Mouse (Mus musculus) splenic B cell, adult 2 months (primary cell): ENCODE measurements at regions not wholly inside any gene's neighbourhood (a gene's known extent, or its start where the extent isn't known, plus 50 kb on each side); places are given as distances from the start of the nearest gene placed in this dataset.

Experiments
- DNase-seq: peaks from one replicate; pipeline ENCODE4 v3.0.0-alpha.2; 2011; ENCODE audit warnings: low read depth, low spot score
- H3K27me3 ChIP-seq: 2 replicates; pipeline ENCODE4 v1.6.1; 2012; ENCODE audit warnings: mild to moderate bottlenecking, low read length, moderate library complexity, mixed read lengths; ENCODE audit not compliant: control insufficient read depth, poor library complexity, insufficient read depth, severe bottlenecking
- H3K36me3 ChIP-seq: 2 replicates; pipeline ENCODE4 v1.6.1; 2012; ENCODE audit warnings: mild to moderate bottlenecking, low read length, moderate library complexity, mixed read lengths; ENCODE audit not compliant: control insufficient read depth, poor library complexity, insufficient read depth, severe bottlenecking

DNA sequence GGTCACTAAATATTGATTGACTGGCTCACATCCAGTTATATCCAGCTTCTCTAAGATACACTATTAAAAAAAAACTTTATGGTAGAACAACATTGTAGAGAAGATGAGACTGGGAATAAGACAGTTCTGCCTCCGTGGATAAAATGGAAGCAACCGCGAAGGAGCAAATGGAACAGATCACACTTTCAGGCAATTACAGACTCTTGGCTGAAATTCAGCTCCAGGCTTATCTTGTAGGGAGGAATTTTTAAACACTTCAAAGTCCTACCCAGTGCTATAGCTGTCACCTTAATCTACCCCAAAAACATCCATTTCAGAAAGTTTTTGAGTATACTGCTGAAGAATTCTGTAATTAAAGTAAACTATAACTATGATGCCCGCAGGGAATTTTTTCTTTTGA lies 2745.2 kb upstream of the Gm7489 start:
- no peaks in the 10 kb centered on the region for H3K27me3 ChIP-seq
- DNase-seq, result no peak
- H3K36me3 ChIP-seq, result no peaks in the 10 kb centered on the region

DNA sequence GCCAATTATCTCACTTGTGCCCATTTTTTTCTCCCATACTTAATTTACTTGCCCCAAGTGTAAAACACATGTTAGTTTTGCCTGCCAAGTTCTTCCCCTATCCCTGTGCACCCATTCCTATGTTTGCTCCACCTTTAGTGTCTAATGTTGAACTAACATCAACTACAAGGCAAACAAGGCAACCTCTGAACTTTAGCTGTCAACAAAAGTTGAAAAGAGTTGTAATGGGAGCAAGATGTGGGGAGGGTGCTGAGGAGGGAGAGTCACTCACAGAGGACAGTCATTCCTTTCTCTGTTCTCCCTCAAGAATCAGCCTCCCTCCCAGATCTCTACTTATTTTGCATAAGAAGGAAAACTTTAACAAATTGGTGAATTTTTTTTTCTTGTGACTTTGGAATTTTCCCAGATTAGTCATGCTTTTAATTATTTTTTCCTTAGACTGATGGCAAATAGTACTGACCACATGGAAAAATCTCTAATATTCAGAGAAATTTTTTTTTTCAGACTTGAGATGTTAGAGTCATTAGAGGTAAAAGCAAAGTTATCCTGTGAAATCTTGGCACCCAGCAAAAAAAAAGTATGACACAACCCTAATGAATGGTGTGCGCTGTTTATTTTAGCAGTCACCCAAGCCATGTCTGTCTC lies 2710.6 kb upstream of the Gm7489 start:
- Histone ChIP-seq H3K27me3 (no peaks in the 10 kb centered on the region), H3K36me3 (no peaks in the 10 kb centered on the region)
- DNase-seq, result no peak

- H3K36me3 ChIP-seq, result no peaks in the 10 kb centered on the region
- DNase-seq, result no peak
- H3K27me3 ChIP-seq, result no peaks in the 10 kb centered on the region
These were observed 2708.2 kb upstream of the Gm7489 start for GRCm38 (mm10) chr15:51176466-51176865.

GRCm38 (mm10) chr15:51189134-51189533 lies 2695.6 kb upstream of the Gm7489 start:
- Histone ChIP-seq H3K36me3 (no peaks in the 10 kb centered on the region), H3K27me3 (no peaks in the 10 kb centered on the region)
- DNase-seq, result no peak

- H3K27me3 ChIP-seq, result no peaks in the 10 kb centered on the region
- no peak for DNase-seq
- no peaks in the 10 kb centered on the region for H3K36me3 ChIP-seq
These were observed 2687.1 kb upstream of the Gm7489 start for GRCm38 (mm10) chr15:51197466-51198158.

- Histone ChIP-seq H3K36me3 (no peaks in the 10 kb centered on the region), H3K27me3 (no peaks in the 10 kb centered on the region)
- DNase-seq, result no peak
These were observed 2681.4 kb upstream of the Gm7489 start for GRCm38 (mm10) chr15:51203351-51203750.

- H3K27me3 ChIP-seq, result no peaks in the 10 kb centered on the region
- no peaks in the 10 kb centered on the region for H3K36me3 ChIP-seq
- DNase-seq, result no peak
These were observed 2678.7 kb upstream of the Gm7489 start for GRCm38 (mm10) chr15:51206050-51206449.

DNA sequence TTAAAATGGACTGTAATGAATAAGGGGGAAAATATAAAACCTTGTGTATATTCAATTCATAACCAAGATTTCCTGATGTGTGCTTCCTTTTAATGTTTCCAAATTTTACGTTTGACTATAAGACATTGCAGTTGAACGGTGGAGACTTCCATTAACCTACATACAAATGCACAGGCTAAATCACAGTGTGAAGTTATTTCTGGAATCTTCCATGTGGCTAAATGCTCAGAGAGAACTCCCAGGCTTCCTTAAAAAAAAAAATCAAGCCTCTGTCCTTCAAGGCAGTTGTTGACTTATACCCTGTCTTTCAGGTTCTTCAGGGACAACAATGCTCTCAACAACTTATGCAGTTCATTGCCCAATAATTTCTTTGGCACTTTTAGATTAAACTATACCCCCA lies 2677.9 kb upstream of the Gm7489 start:
- DNase-seq, result no peak
- H3K36me3 ChIP-seq, result no peaks in the 10 kb centered on the region
- H3K27me3 ChIP-seq, result no peaks in the 10 kb centered on the region

DNA sequence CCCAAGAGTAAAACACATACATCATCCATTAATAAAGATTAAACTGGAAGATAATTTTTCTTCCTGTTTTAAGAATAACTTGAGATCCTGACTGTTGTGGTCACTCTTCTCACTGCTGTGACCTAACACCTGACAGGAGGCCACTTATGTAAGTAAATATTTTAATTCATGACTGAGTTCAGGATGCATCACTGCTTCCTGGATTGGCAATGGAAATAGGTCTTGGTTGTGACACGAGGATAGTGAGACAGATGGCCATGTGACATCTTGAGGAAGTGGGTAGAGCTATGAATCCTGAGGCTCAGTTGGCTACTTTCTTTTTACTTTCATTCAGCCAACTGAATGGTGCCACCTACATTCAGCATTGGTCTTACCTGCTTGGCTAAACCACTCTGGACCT lies 2649.8 kb upstream of the Gm7489 start:
- DNase-seq, result no peak
- Histone ChIP-seq H3K27me3 (no peaks in the 10 kb centered on the region), H3K36me3 (no peaks in the 10 kb centered on the region)

DNA sequence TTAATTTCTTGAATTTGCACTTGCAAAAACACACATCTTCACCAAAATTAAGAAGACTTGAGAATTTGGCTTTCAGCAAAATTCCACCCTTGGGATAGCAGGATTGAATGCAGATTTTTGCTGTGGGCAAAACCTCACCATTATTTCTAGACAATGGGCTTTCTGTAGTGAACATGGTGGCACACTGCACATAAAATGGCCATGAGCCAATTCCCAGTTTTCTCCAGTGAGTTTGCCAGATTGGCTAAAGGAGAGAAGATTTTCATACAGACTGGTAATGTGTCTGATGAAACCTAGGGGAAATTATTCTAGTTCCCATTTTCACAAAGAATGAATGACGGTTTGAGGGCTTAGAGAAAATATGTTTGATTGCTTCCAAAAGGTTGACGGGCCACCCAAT lies 2640.1 kb upstream of the Gm7489 start:
- no peaks in the 10 kb centered on the region for H3K36me3 ChIP-seq
- no peaks in the 10 kb centered on the region for H3K27me3 ChIP-seq
- DNase-seq, result no peak

DNA sequence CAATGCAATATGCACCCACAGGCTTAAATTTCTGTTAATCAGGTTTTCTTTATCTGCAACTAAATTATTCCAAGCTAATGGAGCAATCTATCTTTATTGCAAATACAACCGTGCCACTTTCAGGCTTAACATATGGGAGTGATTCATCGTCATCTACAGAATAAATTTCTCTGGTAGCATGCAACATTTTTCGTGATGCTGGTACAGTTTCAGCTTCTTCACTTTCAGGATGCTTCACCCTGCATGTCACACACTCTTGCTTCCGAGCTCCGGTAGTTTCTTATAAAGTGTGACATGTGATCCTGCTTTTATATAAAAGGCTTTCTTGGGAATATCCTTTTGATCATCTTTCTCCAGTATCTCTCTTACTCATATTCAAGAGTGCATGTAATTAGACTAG lies 2637.4 kb upstream of the Gm7489 start:
- no peak for DNase-seq
- Histone ChIP-seq H3K36me3 (no peaks in the 10 kb centered on the region), H3K27me3 (no peaks in the 10 kb centered on the region)

- H3K36me3 ChIP-seq, result no peaks in the 10 kb centered on the region
- no peak for DNase-seq
These were observed 2636.5 kb upstream of the Gm7489 start for GRCm38 (mm10) chr15:51248034-51248788.

DNA sequence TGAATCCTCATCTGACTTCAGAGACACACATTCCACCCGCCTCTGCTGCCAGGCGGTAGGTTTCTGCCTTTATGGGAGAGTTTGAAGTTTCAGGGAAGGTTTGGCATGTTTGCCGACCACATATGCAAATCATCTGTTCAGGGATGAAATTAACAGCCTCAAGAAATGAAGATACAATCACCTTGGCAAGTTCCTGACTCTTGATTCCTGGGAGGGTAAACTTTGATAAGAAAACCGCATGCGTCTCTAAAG lies 2636.0 kb upstream of the Gm7489 start:
- no peak for DNase-seq
- Histone ChIP-seq H3K36me3 (no peaks in the 10 kb centered on the region), H3K27me3 (no peaks in the 10 kb centered on the region)

More at GRCm38 (mm10) chr15:51248034-51248788, 2636.5 kb upstream of the Gm7489 start:
- no peaks in the 10 kb centered on the region for H3K27me3 ChIP-seq

- Histone ChIP-seq H3K27me3 (no peaks in the 10 kb centered on the region), H3K36me3 (no peaks in the 10 kb centered on the region)
- no peak for DNase-seq
These were observed 2630.6 kb upstream of the Gm7489 start for GRCm38 (mm10) chr15:51254143-51254542.

DNA sequence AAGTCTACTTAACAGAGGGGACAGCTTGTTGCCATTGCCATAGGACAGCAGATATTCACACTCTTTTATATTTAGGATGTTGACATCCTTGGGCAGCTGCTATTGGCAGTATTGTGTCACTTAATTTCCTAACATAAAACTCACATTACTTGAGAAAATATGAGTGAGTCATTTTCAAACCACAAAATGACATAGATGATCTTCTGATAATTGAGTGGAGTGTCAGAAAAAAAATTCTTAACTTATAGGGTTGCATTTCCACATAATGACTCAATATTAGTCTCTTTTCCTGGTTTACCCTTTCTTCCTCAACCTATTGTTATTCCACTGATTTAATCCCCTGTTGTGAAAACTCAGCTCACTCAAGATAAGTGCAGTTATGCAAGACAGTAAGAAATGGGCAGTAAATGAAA lies 2629.5 kb upstream of the Gm7489 start:
- no peaks in the 10 kb centered on the region for H3K27me3 ChIP-seq
- no peak for DNase-seq
- H3K36me3 ChIP-seq, result no peaks in the 10 kb centered on the region
